Mouse (Mus musculus) retina, adult 2 months (tissue): ENCODE results near the gene Abtb1.
A peak's percentile ranks its signal among the peaks of the same experiment; 100 is the strongest.

ENCODE experiments used
- DNase-seq: peaks from one replicate; pipeline ENCODE4 v3.0.0-alpha.2; 2012; ENCODE audit warnings: low read depth, low spot score

The Abtb1 gene

DNA sequence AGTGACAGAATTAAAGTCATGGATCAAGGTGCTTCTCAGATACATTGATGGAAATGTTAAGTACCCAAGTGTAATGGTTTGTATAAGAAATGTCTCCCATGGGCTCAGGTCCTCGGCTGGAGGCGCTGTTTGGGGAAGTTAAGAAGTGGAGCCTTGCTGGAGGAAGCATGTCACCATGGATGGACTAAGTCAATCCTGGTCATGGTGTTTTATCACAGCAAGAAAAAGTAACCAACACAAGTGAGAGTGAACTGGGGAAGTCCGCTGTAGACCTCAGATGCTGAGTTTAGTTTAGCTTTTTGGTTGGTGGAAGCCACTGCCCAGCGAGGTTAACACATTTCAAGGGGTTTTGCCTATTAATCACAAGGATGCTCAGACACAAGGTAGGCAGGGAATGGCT is 12.2 kb downstream of the Abtb1 start:
- DNase-seq: no peak

DNA sequence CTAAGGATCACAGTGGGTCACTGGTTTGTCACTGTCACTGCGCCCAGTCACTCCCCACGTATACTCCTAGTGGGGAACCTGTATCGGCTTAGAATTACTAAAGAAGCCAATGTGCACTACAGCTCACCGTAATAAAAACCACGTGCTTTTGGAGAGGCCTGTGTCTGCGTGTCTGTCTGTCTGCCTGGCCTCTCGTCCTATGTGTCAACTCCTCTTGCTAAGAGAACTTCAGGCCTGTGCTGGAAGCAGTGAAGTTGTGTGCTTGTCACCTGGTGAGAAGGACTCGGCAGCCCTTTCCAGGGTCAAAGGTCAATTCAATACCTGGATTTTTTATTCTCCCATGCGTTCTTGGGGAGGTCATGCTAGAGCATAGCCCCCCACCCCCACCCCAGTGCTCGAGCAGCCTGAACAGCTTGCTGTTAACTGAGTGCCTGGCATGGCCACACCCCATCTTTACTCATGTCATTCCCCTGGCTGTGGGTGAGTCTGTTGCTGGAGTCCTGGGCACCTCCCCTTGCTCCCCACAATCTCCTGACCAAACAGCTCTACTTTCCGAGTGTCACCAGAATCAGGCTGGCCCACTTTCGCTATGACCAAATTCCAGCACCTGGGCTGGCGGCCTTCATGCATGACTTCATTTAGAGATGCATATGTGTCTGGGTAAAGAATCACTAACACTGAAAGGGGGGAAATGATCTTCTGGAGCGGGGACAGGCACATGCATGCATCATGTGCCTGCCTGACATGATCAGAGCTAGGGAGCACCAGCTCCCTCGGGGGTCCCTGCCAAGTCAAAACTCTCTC is 13.4 kb downstream of the Abtb1 start:
- no peak for DNase-seq

DNA sequence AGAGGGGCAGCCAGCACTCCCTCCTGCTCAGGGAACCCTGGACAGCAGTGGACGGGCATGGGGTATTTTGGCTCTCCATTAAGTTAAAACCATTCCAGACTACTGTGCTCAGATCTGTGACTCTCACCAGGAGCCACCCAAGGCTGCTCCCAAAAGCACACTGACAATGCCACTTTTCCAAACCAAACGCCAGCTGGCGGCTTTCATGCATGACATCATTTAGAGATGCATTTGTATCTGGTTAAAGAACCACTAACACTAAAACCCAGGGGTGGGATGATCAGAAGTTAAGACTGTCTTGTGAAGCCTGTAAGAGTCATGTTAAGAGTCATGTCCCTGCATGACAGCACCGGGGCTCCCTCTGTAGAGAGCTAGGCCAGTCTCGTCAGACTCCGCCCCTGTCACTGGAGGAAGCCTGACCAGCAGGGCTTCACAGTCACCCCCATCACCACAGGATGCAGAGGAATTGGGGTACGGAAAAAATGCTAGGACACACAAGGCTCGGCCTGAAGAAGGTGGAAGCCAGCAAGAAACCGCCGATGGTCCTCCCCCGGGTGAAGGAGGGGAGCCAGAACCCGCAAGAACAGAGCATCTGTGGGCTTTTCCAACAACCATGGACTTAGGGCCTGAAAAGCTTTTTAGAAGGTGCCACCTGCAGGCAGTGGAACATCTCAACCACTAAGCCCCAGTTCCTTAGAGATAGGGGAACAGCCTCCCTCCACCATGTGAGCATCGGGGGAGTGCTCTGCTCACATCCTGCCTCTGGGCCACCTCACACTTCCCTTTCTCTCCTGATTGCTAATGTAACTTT is 14.2 kb downstream of the Abtb1 start:
- DNase-seq: no peak

DNA sequence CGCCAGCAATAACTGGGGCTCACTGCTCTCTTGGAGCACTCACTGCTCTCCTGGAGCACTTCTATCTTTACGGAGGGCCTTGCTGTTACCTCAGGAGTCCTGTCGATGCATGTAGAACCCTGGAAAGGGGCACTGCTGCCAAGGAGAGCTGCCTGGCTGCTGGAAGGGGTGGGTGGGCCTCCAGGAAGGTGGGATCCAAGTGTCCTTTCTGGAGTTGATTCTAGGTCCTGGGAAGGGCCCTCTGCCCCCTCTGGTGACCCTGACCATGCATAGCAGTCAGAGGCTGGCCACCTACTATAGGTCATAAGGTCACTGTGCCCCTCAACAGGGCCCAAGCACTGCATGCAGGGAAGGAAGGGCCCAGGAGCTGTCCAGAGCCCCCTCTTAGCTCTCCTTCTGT is 14.8 kb downstream of the Abtb1 start:
- DNase-seq: no peak

DNA sequence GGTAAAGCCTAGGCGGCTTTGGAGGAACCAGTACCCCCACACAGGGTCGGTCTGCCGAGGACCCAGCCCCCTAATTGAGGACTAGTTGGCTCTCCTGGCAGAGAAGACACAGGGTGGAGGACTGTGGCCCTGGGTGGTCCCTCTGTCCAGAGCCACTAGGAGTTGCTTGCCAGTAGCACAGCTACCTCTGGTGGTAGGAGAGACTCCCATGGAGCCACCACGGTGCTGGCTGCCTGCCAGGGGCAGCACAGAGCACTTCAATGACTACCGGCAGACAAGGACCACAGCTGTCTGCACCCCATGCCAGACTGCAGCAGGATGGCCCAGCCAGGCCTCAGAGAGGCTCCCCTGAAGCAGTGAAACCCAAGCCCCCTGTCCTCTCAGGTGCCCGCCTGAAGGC is 15.2 kb downstream of the Abtb1 start:
- no peak for DNase-seq

DNA sequence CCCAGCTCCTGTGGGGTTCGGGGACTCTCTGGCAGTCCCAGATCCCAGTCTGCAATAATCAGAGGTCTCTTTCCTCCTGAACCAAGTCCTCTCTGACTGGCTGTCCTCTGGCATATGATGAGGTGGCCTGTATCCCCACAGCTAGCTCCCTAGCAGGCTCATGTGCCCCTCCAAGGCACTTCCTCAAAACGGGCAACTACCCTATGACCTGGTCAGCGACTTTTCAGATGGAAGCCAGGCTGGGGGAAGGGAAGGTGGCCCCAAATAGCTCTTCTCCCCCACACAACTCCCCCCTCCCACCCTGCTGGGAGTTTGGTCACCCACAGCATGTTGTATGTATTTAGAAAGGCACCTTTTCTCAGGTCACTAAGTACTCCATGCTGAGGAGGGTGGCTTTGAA is 15.7 kb downstream of the Abtb1 start:
- no peak for DNase-seq

DNA sequence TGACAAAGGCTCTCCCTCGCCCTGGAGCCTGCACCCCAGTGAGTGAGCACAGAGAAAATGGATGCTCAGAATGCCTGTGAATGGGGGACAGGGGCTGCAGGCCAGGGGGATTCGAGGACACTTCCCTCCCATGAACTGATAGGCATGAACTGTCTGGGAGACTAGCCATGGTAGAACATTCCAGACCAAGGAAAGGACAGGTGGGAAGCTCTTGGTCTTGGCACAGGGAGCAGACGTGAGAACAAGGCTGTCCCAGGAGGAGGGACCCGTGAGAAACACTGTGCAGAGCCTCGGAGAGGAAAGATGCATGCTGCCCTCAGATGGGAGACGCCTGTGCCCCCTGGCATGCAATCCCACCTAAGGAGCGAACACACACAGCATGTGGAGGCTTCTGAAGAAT is 17.6 kb downstream of the Abtb1 start:
- DNase-seq: no peak

DNA sequence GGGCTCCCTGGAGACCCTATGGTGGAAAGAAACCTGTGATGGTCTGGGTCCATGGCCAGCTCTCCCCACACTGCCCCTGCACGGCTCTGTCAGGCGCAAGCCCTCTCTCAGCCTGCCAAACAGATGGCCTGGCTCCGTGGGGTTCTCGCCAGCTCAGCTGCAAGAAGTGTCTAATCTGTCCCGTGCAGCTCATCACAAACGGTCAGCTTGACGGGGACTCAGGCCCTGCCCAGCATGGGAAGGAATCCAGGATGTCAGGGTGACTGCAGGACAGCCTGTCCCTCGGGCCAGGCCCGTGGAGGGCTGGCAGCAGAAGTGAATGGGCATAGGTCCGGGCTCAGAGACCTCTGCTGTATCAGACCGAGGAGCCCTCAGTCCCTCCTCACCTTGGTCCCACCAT is 19.9 kb downstream of the Abtb1 start:
- no peak for DNase-seq

DNA sequence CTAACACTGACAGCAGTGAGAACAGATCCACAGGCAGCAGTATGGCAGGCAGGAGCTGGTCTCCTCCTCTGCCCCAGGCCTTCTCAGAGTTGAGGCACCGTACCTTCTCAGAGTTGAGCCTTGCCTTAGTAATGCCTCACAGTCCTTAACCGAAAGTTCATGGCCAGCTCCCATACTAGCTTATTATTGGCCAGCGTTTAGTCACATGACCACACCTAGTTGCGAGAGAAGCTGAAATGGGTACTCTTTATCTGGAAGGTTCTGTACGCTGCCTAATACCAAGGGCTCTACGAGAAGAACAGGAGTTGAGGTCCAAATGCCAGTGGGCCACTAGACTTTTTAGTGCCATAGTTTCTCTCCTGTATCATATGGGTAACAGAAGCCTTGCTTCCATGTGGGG is 20.5 kb downstream of the Abtb1 start:
- no peak for DNase-seq

DNA sequence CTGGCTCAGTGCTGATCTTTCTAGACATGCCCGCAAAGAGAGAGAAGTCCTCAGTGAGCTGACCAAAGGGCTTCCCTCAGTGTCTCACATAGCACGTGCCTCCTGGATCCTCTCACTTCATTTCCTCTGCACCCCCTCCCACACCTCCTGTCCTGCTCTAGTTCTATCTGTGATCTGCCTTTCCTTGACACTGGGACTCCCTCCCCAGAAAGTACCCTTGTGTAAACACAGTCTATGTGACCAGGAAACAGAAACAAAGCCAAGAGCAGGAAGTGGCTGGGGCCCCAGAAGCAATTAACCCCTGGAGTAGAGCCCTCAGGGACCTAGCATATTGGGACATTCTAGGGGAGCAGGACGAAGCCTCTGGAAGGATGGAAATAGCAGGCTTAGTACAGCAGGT is 20.9 kb downstream of the Abtb1 start:
- DNase-seq: no peak

DNA sequence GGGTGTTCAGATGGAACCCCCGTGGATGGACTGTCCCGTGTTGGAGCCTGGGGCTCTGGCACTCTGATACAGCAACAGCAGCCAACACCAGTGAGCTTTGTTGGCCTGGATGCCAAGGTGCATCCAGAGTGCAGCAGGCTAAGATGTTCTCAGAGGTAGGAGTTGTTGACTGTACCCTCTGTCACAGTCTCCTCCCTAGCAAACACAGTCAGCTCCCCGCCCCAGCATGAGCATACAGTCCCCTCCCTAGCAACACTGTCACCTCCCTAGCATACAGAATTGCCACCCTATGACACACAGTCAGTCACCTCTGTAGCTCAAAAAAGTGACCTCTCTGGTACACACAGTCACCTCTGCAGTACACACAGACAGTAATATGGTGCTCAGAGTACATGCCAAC is 24.9 kb downstream of the Abtb1 start:
- DNase-seq: no peak

DNA sequence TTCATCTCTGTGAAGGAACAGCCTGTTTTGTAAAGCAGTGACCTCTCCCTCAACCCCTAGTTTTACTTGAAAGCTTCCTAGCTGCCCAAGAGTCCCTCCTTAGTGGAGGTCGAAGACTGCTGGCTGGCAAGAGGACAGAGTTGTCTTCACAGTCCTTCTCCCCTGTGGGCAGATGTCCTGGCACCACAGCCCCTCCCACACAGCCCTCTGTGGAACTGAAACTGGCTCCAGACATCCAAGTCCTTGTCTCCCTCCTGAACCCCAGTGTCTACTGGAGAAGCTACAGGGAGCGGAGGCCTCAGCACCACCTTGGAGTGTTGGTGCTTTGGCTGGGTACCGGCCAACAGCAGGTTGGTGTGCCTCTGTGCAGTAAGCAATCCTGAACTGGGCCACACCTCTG is 26.3 kb downstream of the Abtb1 start:
- no peak for DNase-seq

DNA sequence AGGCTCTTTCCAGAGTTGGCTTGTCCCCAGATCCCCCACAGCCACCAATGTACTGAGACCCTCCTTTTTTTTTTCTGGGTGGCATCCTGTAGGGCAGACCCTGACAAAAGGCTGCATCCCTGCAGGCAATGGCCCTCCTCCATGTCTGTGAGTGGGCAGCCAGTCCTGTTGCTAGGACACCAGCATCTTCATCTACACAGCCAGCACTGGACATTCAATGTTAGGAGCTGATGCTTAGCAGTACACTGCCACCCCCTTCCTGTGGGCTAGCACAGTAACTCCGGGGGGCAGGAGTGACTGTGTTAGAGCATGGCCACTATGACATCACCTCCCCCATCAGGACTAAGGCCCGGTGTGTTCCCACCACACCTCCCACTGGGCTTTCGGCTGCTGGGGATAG is 26.7 kb downstream of the Abtb1 start:
- DNase-seq: no peak

DNA sequence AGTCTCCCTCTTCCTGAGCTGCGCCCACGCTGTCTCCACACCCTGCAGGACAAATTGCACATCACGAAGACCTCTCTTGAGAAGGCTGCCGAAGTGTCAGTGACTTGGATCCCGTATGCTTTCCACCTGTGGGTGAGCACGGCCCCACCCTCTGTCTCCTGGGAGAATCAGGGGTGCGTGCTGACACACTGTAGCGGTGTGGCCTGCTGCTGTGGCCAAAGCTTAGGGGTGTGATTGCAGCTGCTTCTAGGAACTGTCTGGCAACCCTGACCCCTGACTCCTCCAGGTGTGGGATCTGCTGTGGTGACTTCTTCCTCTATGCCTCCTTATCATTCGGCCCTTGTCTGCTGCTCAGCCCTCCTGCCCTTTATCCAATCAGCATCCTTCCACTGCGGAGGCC is 28.0 kb downstream of the Abtb1 start:
- no peak for DNase-seq

DNA sequence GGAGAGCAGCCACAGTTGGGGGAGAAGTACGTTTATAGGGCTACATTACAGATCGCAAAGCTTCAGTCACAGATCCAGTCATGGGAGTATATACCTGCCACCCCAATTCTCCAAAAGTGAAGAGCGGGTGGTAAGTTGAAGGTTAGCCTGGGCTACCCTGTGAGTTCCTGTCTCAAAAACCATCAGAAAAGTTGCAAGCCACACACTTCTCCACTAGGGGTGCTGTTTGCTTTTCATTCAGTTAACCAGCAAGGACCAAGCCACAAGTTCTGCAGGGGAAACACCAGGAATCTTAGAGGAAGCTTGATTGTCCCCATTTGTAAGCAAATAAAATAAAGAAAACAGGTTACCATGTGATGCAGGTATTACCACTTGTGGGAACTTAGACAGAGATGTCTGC is 28.9 kb downstream of the Abtb1 start:
- DNase-seq: peak; percentile 32

DNA sequence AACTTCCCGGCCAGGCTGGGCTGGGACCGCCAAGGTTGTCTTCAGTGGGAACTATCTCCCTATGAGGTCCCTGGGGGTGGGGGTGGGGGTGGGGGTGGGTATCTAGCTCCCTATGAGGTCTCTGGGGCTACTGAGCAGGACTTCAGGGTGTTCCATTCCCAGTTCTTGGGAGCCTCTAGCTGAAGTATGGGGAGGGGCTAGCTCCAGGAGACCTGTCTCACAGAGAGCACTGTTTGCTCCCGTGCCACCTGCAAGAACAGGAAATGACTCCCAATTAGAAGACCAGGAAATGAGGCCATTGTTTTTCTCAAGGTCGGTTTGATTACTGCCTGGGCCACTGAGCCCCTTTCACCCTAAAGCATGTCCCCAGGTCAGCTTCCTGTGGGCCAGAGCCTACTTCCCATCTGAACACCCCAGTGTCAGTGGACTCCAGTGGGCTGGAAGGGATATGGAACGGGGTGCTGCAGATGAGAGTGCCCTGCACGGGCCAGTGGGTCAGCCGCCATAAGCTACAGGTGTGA is 29.8 kb downstream of the Abtb1 start:
- no peak for DNase-seq

DNA sequence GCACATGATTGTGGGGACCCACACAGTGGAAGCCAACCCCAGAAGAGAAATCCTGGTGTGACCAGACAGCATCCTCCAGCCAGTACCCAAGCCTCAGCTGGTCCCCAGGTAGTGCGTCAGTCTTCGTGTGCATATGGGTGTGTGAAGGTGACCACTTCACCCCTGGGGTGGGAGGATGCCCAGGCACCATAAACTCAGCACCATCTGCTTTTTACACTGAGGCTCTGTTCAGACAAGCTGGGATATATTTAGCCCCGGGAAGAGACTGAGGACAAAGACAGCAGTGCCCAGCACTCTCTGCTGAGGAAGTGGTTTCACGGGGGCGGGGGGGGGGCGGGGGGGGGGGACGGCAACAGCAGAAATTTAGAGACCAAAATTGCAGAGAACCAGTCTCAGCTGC is 30.4 kb downstream of the Abtb1 start:
- no peak for DNase-seq

DNA sequence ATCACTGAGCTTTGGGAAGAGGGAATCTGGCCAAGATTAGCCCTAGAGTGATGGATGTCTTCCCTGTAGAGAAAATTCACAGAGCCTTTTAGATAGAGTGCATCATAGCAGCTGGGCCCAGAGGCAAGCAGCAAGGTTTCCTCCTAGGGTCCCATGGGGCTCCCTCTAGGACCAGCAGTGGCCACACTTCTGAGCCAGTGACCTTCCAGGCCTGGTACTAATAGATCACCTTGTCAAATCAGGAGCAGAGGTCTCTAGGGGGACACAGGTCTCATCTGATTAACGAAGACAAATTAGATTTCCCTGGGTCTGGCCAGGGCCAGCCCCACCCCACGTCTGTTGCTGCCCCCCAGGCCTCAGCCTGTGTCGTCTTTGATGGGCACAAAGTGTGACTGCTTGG is 31.5 kb downstream of the Abtb1 start:
- DNase-seq: no peak

DNA sequence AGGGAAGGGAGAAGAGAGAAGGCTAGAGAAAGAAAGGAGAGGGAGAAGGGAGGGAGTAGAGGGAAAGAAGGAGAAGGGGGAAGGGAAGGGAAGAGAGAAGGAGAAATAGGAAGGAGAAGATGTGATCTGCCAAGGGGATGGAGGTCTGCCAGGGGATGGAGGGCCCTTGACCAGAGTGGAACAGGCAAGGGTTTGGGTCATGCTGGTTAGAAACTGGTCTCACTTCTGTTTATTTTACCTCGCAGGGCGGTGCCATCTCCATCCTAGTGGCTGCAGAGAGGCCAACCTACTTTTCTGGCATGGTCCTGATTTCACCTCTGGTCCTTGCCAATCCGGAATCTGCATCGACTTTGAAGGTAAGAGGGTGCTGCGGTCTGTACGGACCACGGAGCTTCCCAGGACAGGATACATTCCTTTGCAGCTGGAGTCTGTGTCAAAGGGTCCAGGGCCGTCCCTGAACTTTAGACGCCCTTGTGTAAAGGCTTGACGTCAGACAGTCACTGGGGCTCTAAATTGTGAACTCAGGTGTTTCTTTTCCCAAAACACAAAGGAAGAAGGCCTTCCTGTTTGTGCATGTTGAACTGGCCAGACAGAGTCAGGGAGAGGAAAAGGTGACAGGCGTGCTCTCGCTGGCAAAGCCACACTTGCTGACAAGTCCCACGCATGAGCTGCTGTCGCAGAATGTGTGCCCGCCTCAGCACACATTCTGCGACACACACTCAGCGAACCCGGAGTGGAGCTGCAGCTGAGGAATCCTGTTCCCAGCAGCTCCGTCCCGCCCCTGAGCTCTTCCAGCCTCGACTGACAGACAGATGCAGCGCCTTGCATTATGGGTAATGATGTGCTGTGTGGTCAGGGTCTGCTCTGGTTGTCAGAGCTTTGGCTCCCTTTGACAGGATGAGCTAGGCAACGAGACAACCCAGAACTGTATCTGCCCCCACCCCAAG is 32.4 kb downstream of the Abtb1 start:
- no peak for DNase-seq

DNA sequence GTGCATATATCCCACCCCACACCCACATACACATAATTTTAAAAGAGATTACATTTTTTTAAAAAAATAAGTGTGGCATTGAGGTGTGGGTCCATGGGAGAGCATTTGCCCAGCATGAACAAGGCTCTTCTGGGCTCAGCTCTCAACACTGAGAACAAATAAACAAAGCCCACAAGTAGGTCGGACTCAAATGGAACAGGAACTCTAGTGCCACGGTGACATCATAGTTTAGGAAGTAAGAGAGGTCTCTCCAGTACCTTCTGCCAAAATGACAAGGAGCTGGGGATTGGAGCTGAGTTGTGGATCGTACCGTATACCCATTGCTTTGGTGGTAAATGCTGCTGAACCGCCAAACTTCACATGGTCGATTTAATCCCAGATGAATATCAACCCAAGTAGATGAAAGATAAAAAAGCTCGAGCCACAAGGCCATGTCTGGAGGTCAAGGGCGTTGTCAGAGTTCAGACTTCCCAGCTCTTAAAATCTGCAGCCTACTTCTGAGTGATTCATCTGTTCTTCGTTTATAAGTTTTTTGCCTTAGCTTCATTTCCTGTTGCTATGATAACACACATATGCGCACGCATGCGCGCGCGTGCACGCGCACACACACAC is 36.7 kb downstream of the Abtb1 start:
- DNase-seq: no peak

DNA sequence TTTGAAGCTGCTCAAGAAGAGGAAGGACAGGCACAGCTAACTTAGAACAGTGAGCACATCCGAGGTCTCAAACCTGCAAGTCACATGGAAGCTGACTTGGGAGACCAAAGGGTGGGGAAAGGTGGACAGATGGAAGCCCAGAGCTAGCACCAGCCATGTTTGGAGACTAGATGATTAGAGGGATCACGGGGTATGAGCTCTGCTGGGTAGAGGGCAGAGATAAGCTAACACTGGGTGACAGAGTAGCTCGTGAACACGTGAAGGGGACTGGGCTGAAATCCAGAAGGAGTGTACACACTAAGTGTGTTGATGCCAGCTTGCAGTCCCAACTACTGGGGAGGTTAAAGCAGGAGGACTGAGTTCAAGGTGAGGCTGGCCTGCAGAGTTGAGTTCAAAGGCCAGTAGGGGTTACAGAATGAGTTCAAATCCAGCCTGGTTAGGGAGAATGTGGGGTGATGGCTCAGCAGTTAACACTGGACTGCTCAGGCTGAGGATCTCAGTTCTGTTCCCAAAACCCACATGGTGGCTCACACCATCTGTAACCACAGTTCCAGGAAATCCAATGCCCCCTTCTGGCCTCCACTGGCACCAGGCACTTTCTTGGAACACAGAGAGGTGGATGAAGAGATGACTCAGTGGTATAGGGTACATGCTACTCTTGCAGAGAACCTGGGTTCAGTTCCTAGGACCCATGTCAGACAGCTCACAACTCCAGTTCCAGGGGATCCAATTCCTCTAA is 37.7 kb downstream of the Abtb1 start:
- DNase-seq: no peak
